Mouse (Mus musculus): ENCODE results near the gene Pten.
A peak's percentile ranks its signal among the peaks of the same experiment; 100 is the strongest.
"Not testable (repeated sequence)": the region's sequence is repeated elsewhere in the genome, so short reads cannot be mapped to it uniquely, and the experiment has no call there.

Pten gene

DNA sequence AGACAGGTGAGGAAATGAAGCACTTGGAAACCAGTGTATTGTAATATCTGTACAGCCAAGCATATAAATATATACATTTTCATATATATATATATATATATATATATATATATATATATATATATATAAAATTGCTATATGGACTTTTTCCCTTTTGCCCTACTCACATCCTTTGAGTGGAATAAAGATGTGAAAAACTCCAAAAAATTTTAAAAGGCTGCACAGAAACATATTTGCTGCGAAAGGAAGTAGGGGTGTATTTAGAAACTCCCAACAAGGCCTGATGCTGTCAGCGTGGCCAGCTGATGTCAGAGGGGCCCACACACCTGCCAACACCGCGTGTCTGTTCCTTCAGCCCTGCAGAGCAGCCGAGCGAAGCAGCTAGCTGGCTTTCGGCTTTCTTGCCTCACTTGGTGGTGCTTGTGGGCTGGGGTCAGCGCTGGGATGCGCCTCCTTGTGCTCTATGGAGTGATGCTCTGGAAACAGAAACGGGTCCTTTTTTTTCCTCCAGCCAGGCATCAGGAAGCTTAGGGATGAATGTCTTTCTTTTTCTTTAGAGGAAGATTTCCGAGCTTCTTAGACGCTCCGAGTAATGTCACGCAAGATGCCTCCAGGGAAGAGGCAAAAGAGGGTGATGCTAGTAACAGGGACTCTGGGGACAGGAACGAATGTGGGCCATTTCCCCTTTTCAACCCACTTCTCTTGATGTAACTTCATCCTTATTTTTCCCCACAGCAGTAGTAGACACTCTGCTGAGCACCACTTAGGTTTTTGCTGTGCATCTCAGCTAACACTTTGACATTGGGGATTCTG, 2.9 kb upstream of the Pten start:
- no peak for DNase-seq (ENCODE audit: extremely low read depth, insufficient read length, low spot score)

DNA sequence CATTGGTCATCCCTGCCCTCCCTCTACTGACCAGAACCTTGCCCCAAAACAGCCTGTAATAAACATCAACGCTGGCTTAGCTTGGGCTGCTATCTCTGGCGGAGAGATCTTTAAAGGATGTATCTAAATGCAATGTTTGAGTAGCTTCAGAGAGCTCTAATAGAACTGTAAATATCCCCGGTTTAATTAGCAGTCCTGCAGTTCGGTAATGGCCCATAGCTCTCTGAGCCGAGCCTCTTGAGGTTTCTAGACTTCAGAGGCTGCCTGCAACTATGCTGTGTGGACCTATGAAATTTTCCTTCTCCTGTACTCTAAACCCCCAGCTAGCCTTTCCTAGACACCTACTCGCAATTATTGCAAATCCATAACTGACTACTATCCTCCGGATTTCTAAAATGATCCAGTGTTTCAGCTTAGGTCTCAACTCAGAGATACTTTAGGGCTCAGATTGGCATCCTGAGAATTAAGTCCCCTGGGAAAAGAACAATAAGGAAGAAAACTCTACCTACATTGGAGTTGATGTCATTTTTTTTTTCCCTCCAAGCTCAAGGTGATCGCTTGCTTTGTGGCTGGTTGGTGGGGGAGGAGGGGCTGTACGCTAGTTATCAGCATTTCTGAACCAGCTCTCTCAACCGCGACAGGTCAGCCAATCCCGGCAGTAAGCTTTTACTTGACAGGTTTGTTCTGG, 2.0 kb upstream of the Pten start:
- no peak for DNase-seq (ENCODE audit: extremely low read depth, insufficient read length, low spot score)

DNA sequence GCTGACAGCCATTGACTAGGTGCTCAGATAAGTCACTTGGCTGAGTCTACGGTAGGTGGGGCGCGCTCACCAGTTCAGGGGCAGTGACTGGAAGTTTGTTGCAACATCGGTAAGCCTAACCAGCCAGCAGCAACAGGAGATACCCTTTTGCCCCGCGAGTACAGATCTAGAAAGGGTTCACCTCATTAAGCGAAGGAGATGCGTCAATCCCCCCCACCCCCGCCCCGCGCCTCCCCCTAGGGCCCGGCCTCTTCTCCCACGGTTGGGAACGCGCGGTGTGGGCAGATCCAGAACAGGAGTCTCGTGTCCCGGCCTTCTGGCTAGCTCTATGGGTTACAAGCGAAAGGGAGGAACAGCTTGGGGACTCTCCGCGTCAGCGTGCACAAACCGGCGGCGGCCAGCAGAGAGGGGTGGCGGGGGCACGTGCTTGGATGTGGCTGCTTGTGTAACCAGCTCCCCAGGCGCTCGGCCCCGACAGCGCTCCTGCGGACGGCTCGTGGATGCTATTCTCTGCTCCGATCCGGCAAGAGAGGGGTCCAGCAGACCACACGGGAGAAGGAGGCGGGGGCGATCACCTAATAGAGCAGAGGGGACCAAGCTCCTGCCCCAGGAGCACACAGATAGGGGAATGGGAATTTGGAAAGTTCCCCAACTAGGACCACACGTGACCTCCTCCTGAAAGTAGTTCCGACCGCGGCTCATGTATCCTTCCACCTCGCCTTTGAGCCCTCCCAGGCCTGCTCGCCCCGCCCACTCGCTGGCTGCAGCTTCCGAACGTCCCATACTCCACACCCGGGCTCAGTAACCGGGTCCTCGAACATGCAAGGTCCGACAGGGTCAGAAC, 1.3 kb upstream of the Pten start:
- DNase-seq (ENCODE audit: extremely low read depth, insufficient read length, low spot score) = peak; percentile 96

DNA sequence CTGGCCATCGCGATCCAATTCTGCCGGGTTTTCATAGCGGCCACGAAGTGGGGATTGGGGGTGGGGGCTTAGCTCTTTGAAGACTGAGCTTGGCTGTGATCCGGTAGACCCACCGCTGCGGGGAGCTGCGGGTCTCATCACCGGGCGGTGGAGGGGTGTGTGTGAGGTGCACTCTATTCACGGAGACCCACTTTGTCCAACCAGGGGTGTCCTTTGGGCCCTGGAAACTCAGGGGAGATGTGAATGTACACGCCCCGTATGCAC, 729 bp upstream of the Pten start:
- no peak for DNase-seq (ENCODE audit: extremely low read depth, insufficient read length, low spot score)

DNA sequence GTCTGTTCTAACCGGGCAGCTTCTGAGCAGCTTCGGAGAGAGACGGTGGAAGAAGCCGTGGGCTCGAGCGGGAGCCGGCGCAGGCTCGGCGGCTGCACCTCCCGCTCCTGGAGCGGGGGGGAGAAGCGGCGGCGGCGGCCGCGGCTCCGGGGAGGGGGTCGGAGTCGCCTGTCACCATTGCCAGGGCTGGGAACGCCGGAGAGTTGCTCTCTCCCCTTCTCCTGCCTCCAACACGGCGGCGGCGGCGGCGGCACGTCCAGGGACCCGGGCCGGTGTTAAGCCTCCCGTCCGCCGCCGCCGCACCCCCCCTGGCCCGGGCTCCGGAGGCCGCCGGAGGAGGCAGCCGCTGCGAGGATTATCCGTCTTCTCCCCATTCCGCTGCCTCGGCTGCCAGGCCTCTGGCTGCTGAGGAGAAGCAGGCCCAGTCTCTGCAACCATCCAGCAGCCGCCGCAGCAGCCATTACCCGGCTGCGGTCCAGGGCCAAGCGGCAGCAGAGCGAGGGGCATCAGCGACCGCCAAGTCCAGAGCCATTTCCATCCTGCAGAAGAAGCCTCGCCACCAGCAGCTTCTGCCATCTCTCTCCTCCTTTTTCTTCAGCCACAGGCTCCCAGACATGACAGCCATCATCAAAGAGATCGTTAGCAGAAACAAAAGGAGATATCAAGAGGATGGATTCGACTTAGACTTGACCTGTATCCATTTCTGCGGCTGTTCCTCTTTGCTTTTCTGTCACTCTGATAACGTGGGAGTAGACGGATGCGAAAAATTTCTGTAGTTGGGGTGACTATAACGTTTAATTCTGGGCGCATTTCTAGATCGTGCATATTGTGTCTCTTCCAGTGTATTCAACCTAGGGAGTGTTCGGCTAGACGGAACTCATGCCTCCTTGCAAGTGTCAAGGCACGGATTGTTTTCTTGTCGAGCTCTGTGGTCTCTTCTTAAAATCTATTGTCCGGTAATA, 815 bp downstream of the Pten start:
- DNase-seq (ENCODE audit: extremely low read depth, insufficient read length, low spot score) = peak; percentile 71

DNA sequence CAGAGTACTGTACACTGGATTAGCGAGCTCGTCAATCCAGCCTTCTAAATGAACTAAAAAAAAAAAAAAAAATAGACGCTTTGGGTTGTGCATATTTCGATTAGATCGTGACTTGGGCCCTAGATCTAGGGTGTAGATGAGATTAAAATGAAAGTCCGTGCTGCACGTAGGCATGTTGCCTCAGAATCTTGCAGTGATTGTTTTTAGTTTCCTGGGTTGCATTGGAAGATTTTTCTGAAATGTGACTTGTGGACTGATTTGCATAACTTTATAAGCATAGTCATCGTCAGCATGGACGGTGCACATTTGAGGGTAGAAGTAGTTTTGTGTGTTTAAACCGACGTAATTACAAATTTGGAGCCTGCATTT, 1.5 kb downstream of the Pten start:
- DNase-seq (ENCODE audit: extremely low read depth, insufficient read length, low spot score) = no peak

DNA sequence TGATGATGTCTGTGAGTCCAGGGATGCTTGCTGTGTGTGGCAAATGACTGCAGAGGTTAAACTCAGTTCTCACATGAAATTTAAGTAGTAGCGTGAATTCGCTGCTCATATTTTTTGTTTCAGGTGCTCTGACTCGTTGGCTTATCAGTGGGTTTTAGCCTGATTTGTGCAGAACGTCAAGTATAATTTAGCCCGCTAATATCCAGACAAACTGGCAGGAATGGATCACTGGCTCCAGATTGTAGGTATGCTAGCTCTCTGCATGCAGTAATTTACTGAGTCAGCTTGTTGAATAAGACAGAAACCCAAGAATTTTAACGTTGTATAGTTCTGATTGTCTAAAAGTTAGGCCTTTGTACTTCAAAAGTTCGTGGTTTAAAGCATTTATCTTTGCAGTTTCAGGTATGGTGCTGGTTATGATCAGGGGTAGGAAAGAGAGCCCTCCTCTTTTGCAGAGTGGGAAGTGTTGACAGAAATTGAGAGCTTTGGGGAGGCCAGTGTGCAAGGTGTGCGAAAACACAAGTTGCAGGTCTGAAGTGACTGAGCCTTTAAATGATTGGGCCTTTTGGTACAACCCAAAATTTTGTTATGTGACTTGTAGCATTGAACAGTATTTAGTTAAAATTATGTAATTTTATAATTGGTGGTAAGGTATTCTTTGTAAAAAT, 2.2 kb downstream of the Pten start:
- no peak for DNase-seq (ENCODE audit: extremely low read depth, insufficient read length, low spot score)

DNA sequence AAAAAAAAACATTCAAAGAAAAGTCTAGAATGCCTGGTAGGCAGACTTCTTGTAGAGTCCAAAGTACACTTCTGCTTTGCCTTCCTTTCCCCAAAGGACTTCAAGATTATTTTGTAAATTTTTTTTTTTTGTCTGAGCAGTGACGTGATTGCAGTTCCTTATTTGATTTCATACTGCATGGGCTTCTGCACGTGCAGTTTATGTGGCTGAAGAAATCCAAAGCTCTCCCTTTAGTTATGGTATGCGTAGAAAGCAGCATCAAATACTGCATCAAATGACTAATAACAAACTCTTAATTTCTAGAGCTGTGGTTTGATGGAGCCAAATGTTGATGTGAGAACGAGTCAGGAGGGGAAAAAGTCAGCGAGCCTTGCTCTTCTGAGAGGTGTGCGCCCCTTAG, 3.2 kb downstream of the Pten start:
- DNase-seq (ENCODE audit: extremely low read depth, insufficient read length, low spot score) = no peak

DNA sequence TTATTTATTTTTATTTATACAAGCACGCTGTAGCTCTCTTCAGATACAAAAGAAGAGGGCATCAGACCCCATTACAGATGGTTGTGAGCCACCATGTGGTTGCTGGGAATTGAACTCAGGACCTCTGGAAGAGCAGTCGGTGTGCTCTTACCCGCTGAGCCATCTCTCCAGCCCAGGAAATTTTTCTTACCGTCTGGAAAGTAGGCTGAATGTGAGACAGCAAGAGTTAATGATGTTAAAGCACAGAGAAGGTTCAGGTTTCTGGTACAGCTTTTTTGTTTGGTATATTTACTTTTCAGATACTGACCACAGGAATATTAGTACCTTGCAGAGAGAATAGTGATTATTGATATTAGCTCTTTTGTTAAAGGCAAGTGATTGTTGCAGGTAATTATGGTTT, 3.9 kb downstream of the Pten start:
- no peak for DNase-seq (ENCODE audit: extremely low read depth, insufficient read length, low spot score)

DNA sequence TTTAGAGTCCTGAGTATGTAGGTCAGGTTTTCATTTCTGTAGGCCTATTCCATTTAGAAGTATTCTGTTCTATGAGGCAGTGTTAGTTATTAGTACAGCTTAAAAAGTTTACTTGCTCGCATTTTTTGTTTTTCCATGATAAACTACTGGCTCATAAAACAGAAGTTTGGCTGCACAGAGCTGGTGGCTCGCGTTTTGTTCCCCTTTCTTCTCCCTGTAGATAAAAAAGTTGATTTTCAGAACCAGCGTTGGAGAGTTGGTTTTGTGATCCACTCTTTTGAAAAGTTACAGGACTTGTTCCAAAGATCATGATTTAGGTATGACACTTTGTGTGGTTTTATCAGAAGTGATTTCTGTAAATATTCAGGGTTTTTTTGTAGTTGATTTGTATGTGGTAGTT, 5.2 kb downstream of the Pten start:
- no peak for DNase-seq (ENCODE audit: extremely low read depth, insufficient read length, low spot score)

DNA sequence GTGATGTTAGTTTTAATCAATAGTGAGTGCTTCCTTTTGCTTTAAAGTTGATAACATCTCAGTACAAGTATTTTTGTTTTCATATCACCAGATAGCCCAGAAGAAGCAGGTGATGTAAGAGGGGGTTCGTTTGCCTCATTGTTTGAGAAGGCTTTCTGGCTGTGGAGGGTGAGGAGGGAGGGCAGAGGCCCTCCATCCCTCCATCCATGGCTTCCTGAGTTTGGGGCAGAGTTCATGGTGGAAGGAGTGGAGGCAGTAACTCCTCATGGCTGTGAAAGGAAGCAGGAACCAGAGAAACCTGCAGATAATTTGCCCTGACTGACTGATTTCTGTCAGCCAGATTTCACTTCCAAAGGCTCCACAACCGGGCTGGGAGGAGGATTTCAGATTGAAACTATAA, 21.1 kb downstream of the Pten start:
- no peak for DNase-seq (ENCODE audit: extremely low read depth, insufficient read length, low spot score)

DNA sequence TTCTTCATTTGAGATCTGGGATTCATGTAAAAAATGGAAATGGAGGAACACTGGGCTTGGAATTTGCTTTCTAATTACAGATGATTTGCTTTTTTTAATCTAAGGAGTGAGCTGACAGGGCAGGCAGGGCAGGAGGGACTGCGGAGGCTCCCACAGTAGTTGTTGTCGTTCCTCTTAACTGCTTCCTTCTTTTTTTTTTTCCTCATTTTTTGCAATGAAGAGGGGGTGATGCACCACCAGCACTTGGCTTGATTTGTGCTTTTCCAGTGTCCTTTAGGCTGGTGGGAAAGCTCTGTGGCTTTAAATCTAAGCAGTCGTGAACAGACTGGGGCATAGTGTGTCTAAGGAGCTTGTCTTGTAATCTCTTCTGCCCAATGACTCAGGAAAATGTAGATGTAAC, 21.8 kb downstream of the Pten start:
- no peak for DNase-seq (ENCODE audit: extremely low read depth, insufficient read length, low spot score)

DNA sequence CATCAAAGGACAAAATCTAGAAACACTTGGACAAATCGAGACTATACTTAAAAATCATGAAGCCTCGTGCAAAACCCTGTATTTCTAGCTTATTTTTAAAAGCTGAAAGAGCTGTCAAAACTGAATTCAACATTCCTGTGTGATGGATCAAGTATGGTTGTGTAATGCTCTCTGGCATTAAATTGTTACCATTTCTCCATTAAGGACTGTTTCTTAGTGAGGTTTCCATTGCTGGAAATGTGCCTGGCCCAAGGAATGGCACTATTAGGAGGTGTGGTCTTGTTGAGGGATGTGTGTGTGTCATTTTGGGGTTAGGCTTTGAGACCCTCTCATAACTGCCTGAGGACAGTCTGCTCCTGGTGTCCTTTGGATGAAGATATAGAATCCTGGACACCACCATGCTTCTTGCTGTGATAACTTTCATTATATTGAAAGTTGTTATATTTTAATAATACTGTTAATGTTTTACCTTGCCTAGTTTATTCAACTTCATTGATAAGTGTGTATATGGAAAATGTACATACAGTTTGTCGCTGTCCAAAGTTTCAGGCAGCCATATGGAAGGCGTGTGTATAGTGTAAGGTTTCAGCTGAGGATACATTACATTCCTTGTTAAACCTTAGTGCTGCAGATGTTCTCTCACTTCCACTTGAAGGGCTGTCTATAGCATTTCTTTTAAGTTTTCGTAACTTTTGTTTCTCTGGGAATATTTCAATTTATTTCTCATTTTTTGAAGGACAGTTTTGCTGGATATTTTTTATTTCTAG, 24.2 kb downstream of the Pten start:
- no peak for DNase-seq (ENCODE audit: extremely low read depth, insufficient read length, low spot score)

DNA sequence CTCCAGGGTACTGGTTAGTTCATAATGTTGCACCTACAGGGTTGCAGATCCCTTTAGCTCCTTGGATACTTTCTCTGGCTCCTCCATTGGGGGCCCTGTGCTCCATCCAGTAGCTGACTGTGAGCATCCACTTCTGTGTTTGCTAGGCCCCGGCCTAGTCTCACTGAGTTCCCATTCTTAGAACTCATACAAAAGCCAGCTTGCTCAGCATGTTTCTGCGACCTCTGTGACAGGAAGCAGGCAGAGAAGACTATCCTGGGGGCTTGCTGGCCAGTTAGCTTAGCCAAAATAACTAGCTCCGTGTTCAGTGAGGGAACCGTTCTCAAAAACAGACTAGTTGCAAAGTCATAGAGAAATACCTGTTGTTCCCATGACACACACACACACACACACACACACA, 30.1 kb downstream of the Pten start:
- DNase-seq (ENCODE audit: extremely low read depth, insufficient read length, low spot score) = not testable (repeated sequence)

DNA sequence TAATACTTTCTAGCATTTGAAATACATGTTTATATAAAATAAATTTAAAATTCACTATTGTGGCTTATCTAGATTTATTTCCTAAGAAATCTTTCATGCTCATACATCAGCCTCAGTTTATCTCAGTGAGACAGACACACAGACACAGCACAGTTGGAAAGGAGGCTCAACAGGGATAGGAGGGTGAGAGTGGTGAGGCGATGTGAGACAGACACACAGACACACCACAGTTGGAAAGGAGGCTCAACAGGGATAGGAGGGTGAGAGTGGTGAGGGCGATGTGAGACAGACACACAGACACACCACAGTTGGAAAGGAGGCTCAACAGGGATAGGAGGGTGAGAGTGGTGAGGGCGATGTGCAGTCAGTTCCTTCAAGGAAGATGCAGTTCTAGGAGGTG, 30.7 kb downstream of the Pten start:
- not testable (repeated sequence) for DNase-seq (ENCODE audit: extremely low read depth, insufficient read length, low spot score)

DNA sequence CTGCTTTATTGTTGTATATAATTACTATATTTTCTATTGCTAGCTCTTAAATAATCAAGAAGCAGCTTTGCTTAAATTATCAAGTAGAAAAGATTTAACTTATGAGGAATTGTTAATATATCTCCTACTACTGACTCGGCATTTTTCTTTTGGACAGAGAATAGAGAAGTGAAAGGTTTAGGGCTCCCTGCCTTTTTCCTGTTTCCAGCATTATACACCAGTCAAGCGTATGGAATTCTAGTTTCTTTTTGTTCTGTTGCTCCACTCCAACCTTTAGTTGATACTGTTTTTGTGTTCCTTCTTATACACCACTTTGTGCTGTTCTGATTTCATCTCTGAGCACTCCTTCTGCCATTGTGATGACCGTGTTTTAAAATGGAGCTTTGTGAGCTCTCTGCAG, 32.2 kb downstream of the Pten start:
- DNase-seq (ENCODE audit: extremely low read depth, insufficient read length, low spot score) = no peak

DNA sequence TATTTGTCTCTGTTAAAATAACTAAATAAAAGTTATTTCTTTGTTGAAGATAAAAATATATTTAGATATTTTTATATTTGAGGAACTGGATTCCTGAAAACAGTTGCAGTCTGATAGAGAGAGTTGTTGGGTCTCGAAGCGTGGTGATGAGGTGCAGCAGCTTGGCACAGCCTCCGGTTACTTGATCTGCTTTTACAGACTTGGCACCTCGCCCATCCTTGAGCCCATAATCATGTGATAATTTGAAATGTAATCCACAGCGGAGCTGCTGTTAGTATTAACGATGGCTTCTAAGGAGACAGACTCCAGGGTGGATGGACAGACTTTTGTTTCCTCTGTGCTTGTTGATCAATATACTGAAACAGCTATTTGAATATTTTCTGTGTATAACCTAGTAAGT, 35.3 kb downstream of the Pten start:
- no peak for DNase-seq (ENCODE audit: extremely low read depth, insufficient read length, low spot score)

DNA sequence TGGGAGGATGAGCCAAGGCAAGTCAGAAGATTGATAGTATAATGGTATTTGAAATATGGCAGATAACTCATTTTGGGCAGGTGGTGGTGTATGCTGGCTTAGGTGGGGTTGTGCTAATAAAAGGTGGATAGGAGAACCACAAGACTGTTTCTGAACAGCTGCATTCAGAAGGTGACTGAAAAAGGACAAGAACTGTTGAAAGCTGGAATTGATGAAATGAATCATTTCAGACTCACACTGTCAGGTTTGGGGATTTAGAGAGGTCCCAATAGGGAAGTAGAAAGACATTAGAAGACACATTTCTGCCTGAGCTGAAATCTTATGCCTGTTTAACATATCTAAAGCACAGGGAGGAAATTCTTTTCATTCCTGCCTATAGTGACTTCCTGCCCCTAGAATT, 36.6 kb downstream of the Pten start:
- DNase-seq (ENCODE audit: extremely low read depth, insufficient read length, low spot score) = no peak

DNA sequence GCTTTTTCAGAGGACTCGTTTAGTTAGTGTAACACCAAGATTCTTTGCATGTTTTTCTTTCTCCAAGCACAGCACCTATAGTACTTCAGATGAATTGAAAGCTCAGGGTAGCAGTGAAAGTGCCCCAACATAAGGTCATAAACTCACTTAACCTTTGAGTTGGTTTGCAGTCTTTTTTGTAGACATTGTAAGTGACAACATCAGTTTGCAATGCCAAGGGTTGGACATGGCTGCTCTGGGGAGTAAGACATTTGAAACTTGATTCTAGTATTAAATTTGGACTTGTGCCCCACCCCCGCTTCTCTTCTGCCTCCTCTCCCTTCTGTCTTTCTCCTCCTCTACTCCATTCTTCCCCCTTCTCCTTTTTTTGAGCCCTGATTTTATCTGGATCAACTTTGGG, 43.3 kb downstream of the Pten start:
- no peak for DNase-seq (ENCODE audit: extremely low read depth, insufficient read length, low spot score)

All from 3134 (cell line).